In genomic region chr12:39941162-39941561, GRCm38 (mm10) we compare ENCODE assay signal across 29 mouse cellular contexts.
"Had no signal": no experiment of that assay in that cellular context is flagged by ENCODE, and none has a peak within 500 bp of the region (broad histone marks: within the 10 kb centered on the region; RNA-seq: fewer than 3 reads in every experiment).

No protein-coding gene starts in this region.

- H3K36me3 ChIP-seq: embryonic facial prominence, embryonic 10.5 days; embryonic facial prominence, embryonic 12.5 days; embryonic facial prominence, embryonic 13.5 days; embryonic facial prominence, embryonic 15.5 days; forebrain, embryonic 10.5 days; forebrain, embryonic 12.5 days; forebrain, embryonic 15.5 days had no signal

- ATAC-seq: forebrain, embryonic 13.5 days; forebrain, embryonic 14.5 days; forebrain, embryonic 15.5 days; forebrain, embryonic 16.5 days; forebrain, postnatal 0 days had no signal

- H3K9me3 ChIP-seq: embryonic facial prominence, embryonic 10.5 days; embryonic facial prominence, embryonic 12.5 days; embryonic facial prominence, embryonic 13.5 days; embryonic facial prominence, embryonic 15.5 days; forebrain, embryonic 10.5 days; forebrain, embryonic 12.5 days; forebrain, embryonic 13.5 days; forebrain, embryonic 15.5 days had no signal

- H3K27ac ChIP-seq: embryonic facial prominence, embryonic 10.5 days; embryonic facial prominence, embryonic 12.5 days; embryonic facial prominence, embryonic 13.5 days; embryonic facial prominence, embryonic 15.5 days; forebrain, embryonic 10.5 days; forebrain, embryonic 12.5 days; forebrain, embryonic 13.5 days; forebrain, embryonic 15.5 days; gastrocnemius, adult 2 months; heart, adult 2 months had no signal

- DNase-seq: cerebellum, adult 2 months; cerebellum, adult 8-10 months; cerebellum, adult 9-10 months; cerebellum, adult 9-11 months; cerebellum, postnatal 10 days; cerebellum, postnatal 14 days; cerebellum, postnatal 25 days; cerebellum, postnatal 36 days; embryo, embryonic 11 days; forebrain, postnatal 0 days; gastrocnemius, adult 2 months; gastrocnemius, postnatal 10 days; gastrocnemius, postnatal 14 days; gastrocnemius, postnatal 25 days; gastrocnemius, postnatal 36 days; heart, adult 11 months; heart, adult 18-20 months; heart, adult 2 months had no signal

- H3K27me3 ChIP-seq: embryonic facial prominence, embryonic 12.5 days; embryonic facial prominence, embryonic 13.5 days; embryonic facial prominence, embryonic 15.5 days; forebrain, embryonic 12.5 days; forebrain, embryonic 13.5 days; forebrain, embryonic 15.5 days had no signal

- H3K4me3 ChIP-seq: embryonic facial prominence, embryonic 10.5 days; embryonic facial prominence, embryonic 12.5 days; embryonic facial prominence, embryonic 13.5 days; embryonic facial prominence, embryonic 15.5 days; erythroblast, embryonic 14.5 days; forebrain, embryonic 10.5 days; forebrain, embryonic 12.5 days; forebrain, embryonic 13.5 days; forebrain, embryonic 15.5 days; gastrocnemius, adult 2 months; heart, adult 2 months had no signal

- H3K4me2 ChIP-seq: embryonic facial prominence, embryonic 12.5 days; embryonic facial prominence, embryonic 13.5 days; embryonic facial prominence, embryonic 15.5 days; forebrain, embryonic 12.5 days; forebrain, embryonic 13.5 days; forebrain, embryonic 15.5 days had no signal

- H3K9ac ChIP-seq: embryonic facial prominence, embryonic 12.5 days; embryonic facial prominence, embryonic 13.5 days; embryonic facial prominence, embryonic 15.5 days; forebrain, embryonic 12.5 days; forebrain, embryonic 13.5 days; forebrain, embryonic 15.5 days; forebrain, postnatal 0 days had no signal

- H3K4me1 ChIP-seq: embryonic facial prominence, embryonic 10.5 days; embryonic facial prominence, embryonic 12.5 days; embryonic facial prominence, embryonic 13.5 days; embryonic facial prominence, embryonic 15.5 days; forebrain, embryonic 10.5 days; forebrain, embryonic 12.5 days; forebrain, embryonic 13.5 days; forebrain, embryonic 15.5 days had no signal
